18 mouse cellular contexts compared by ENCODE assay signal in the genomic region with DNA sequence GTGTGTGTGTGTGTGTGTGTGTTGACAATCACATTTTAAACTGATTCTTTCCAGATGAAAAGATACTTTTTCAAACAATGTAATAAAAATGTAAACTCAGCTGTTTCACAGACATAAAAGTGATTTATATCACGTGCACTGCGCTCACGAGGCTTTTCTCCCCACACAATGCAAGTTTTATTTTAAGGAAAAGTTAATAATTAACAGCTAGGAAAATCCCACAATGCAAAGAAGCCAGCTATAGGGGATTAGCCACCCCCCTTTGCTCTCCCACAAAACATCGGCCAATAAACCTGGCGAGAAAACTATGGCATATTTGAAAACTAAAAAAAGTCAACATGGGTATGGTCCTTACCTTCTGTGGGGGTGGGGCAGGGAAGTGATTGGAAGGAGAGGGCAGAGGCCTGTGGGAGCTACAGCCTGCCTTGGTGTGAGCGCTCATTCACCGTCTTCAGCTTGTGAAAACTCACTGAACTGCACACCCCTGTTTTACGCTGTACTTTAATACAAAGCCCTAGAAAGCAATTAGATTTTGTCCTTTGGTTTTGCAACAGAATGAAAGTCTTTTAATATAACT.
DNase-seq lines count a peak whose midpoint lies in the region; ATAC-seq and TF ChIP-seq lines count a peak whose summit lies in the region.
"Had no signal": no experiment of that assay in that cellular context is flagged by ENCODE, and none has a peak within 500 bp of the region (broad histone marks: within the 10 kb centered on the region; RNA-seq: fewer than 3 reads in every experiment).

No protein-coding gene starts in this region.

- H3K4me2 ChIP-seq in kidney, postnatal 0 days (ENCODE audit: low read length) = no peak overlapping the region
- no peak overlapping the region for H3K4me2 ChIP-seq in intestine, embryonic 16.5 days (ENCODE audit: low read depth, low read length)
- H3K4me2 ChIP-seq in stomach, embryonic 16.5 days (ENCODE audit: low read depth, low read length) = no peak overlapping the region
- H3K4me2 ChIP-seq: forebrain, embryonic 13.5 days; heart, embryonic 13.5 days; liver, embryonic 12.5 days; midbrain, embryonic 13.5 days had no signal

- no peak overlapping the region for H3K4me3 ChIP-seq in kidney, postnatal 0 days (replicated peaks; ENCODE audit: low read depth, low read length)
- H3K4me3 ChIP-seq in intestine, embryonic 16.5 days (ENCODE audit: low read length) = no peak overlapping the region
- H3K4me3 ChIP-seq in limb, embryonic 10.5 days = no peak overlapping the region
- H3K4me3 ChIP-seq in stomach, embryonic 16.5 days (replicated peaks; ENCODE audit: low read length) = no peak overlapping the region
- H3K4me3 ChIP-seq: forebrain, embryonic 13.5 days; heart, embryonic 13.5 days; liver, embryonic 12.5 days; midbrain, embryonic 13.5 days; myocyte had no signal

- WGBS in kidney, postnatal 0 days = 31% methylated on average over 8 of the region's 8 CpGs
- 39% methylated on average over 8 of the region's 8 CpGs for WGBS in intestine, embryonic 16.5 days
- 63% methylated on average over 8 of the region's 8 CpGs for WGBS in limb, embryonic 10.5 days
- 38% methylated on average over 8 of the region's 8 CpGs for WGBS in stomach, embryonic 16.5 days

- H3K27ac ChIP-seq in kidney, postnatal 0 days = no peak overlapping the region
- no peak overlapping the region for H3K27ac ChIP-seq in intestine, embryonic 16.5 days (ENCODE audit: low read length)
- peak overlapping the region; percentile 54 for H3K27ac ChIP-seq in limb, embryonic 10.5 days
- H3K27ac ChIP-seq in stomach, embryonic 16.5 days (ENCODE audit: low read length) = no peak overlapping the region
- H3K27ac ChIP-seq: forebrain, embryonic 13.5 days; heart, embryonic 13.5 days; liver, embryonic 12.5 days; midbrain, embryonic 13.5 days had no signal

- no peaks in the 10 kb centered on the region for H3K9me3 ChIP-seq in kidney, postnatal 0 days (replicated peaks; ENCODE audit: low read length)
- H3K9me3 ChIP-seq in intestine, embryonic 16.5 days (ENCODE audit: control insufficient read depth, low read length) = no peaks in the 10 kb centered on the region
- H3K9me3 ChIP-seq in limb, embryonic 10.5 days (replicated peaks) = no peaks in the 10 kb centered on the region
- no peaks in the 10 kb centered on the region for H3K9me3 ChIP-seq in stomach, embryonic 16.5 days (replicated peaks; ENCODE audit: control insufficient read depth, low read length)
- H3K9me3 ChIP-seq: forebrain, embryonic 13.5 days; heart, embryonic 13.5 days; liver, embryonic 12.5 days; midbrain, embryonic 13.5 days had no signal

- no peak for TF ChIP-seq CTCF in kidney, postnatal 0 days (IDR thresholded peaks at IDR 0.05; ENCODE audit: low read depth)

- no peak overlapping the region for H3K9ac ChIP-seq in kidney, postnatal 0 days (ENCODE audit: low read depth, low read length)
- no peak overlapping the region for H3K9ac ChIP-seq in intestine, embryonic 16.5 days (ENCODE audit: low read depth, low read length)
- no peak overlapping the region for H3K9ac ChIP-seq in stomach, embryonic 16.5 days (ENCODE audit: low read length)
- H3K9ac ChIP-seq: forebrain, embryonic 13.5 days; heart, embryonic 13.5 days; liver, embryonic 12.5 days; midbrain, embryonic 13.5 days had no signal

- H3K4me1 ChIP-seq in kidney, postnatal 0 days (replicated peaks; ENCODE audit: insufficient read depth, low read length) = no peaks in the 10 kb centered on the region; the same call in 1 of the 2 replicates
- peaks cover 4% of the 10 kb centered on the region; the same call in 1 of the 2 replicates for H3K4me1 ChIP-seq in intestine, embryonic 16.5 days (ENCODE audit: control insufficient read depth, insufficient read depth, low read length)
- H3K4me1 ChIP-seq in limb, embryonic 10.5 days = peaks cover 45% of the 10 kb centered on the region
- H3K4me1 ChIP-seq in stomach, embryonic 16.5 days (ENCODE audit: control insufficient read depth, insufficient read depth, low read length) = peaks cover 11% of the 10 kb centered on the region
- H3K4me1 ChIP-seq: heart, embryonic 13.5 days; liver, embryonic 12.5 days had no signal

- no peaks in the 10 kb centered on the region for H3K27me3 ChIP-seq in kidney, postnatal 0 days (ENCODE audit: insufficient read depth, low read length)
- 0 out of 2 replicates have a peak, but pooled peaks cover 3% of the 10 kb centered on the region for H3K27me3 ChIP-seq in intestine, embryonic 16.5 days (replicated peaks; ENCODE audit: control insufficient read depth, insufficient read depth, low read length)
- peaks cover 38% of the 10 kb centered on the region for H3K27me3 ChIP-seq in limb, embryonic 10.5 days (ENCODE audit: low read depth, poor library complexity, severe bottlenecking)
- H3K27me3 ChIP-seq in stomach, embryonic 16.5 days (ENCODE audit: control insufficient read depth, insufficient read depth, low read length) = no peaks in the 10 kb centered on the region
- H3K27me3 ChIP-seq: forebrain, embryonic 13.5 days; heart, embryonic 13.5 days; liver, embryonic 12.5 days; midbrain, embryonic 13.5 days had no signal

- H3K36me3 ChIP-seq in kidney, postnatal 0 days (ENCODE audit: insufficient read depth, low read length) = no peaks in the 10 kb centered on the region
- H3K36me3 ChIP-seq in intestine, embryonic 16.5 days (ENCODE audit: control insufficient read depth, insufficient read depth, low read length) = no peaks in the 10 kb centered on the region
- H3K36me3 ChIP-seq in limb, embryonic 10.5 days = no peaks in the 10 kb centered on the region
- H3K36me3 ChIP-seq in stomach, embryonic 16.5 days (ENCODE audit: control insufficient read depth, insufficient read depth, low read length) = no peaks in the 10 kb centered on the region
- H3K36me3 ChIP-seq: heart, embryonic 13.5 days; liver, embryonic 12.5 days; midbrain, embryonic 13.5 days had no signal

- ATAC-seq in kidney, postnatal 0 days (replicated peaks; ENCODE audit: low FRiP score, low read depth) = 0 out of 2 replicates have a peak, but pooled peaks have one; percentile 21
- ATAC-seq in intestine, embryonic 16.5 days = peak; percentile 79
- ATAC-seq in stomach, embryonic 16.5 days (ENCODE audit: insufficient read depth, low FRiP score) = peak; percentile 73
- ATAC-seq in megakaryocyte, adult 5-6 weeks (ENCODE audit: poor library complexity, severe bottlenecking) = no peak
- no peak for ATAC-seq in megakaryocyte-erythroid progenitor cell, adult 5-6 weeks (replicated peaks; ENCODE audit: low FRiP score, low TSS enrichment, poor library complexity, severe bottlenecking)
- ATAC-seq: forebrain, embryonic 13.5 days; hindbrain, embryonic 16.5 days; liver, embryonic 12.5 days; midbrain, embryonic 13.5 days had no signal

- DNase-seq in kidney, postnatal 0 days (ENCODE audit: low spot score) = peak; percentile 22
- DNase-seq in kidney, adult 9 months = no peak
- no peak for DNase-seq in limb, embryonic 10.5 days (ENCODE audit: low spot score)
- DNase-seq: cerebellum, adult 18-20 months; cerebellum, postnatal 25 days; heart, postnatal 4 days; lung, adult 2 months; thymus, adult 18-20 months had no signal

Comparison
In these comparisons a context has a peak if more than half of its experiments do, and no peak if none do; other contexts are left out.
1. ATAC-seq: peak in kidney, postnatal 0 days (single experiment), intestine, embryonic 16.5 days (single experiment) and stomach, embryonic 16.5 days (single experiment); none in megakaryocyte, adult 5-6 weeks (single experiment) and megakaryocyte-erythroid progenitor cell, adult 5-6 weeks (single experiment).